Mouse (Mus musculus) heart, adult 2 months (tissue): ENCODE data around the gene Tnfrsf1b.

Source experiments
- CTCF ChIP-seq: fragments of 200-600 bp; IDR thresholded peaks from 2 replicates; pipeline ENCODE4 v1.8.1; 2022; ENCODE audit warnings: antibody characterized with exemption, mild to moderate bottlenecking, moderate library complexity
- POLR2A ChIP-seq: fragments of 200-500 bp; IDR thresholded peaks from 2 replicates; pipeline ENCODE4 v1.6.1; 2011; ENCODE audit warnings: mild to moderate bottlenecking, low read depth, low read length, control low read depth; ENCODE audit not compliant: insufficient read depth

DNA sequence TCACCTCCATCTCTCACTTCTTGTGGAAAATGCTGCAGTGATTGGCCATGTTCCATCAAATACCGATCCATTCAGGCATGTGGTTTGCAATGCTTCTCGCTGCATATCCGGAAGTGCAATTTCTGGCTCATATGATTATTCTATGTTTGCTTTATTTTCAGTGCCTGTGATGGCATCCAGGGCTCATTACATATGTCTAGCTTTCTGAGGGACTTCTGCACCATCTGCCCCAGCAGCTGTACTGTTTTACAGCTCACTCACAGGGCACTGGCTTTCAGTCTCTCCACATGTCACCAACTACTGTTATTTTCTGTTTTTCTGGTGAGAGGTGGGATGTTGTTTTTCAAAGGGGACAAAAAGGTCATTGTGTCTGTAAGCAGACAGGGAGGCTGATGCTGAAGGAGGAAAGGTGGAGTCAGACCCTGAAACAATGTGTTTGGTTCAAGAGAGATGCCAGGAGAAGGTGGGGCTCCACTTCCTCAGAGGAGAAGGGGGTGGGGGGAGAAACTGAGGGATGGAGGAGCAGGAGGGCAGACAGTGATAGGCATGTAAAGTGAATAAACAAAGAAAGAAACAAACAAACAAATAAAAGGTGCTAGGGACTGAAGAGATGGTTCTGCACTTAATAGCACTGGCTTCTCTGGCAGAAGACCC, 38.8 kb downstream of the Tnfrsf1b start:
- TF ChIP-seq CTCF, result no peak
- TF ChIP-seq POLR2A, result no peak
